Mouse (Mus musculus) liver, embryonic 14.5 days (tissue): ENCODE results near the gene Rad17. TPM values are rescaled to one million over a fixed set of nuclear protein-coding genes. Genes with fewer than 3 reads are reported as not detected.

Source experiments
- ATAC-seq: fragments of 200-750 bp; cut with Nextera tagmentation; 2 replicates; pipeline ENCODE4 v1.8.0; 2017; ENCODE audit warnings: moderate number of reproducible peaks, mild to moderate bottlenecking, moderate library complexity; ENCODE audit not compliant: insufficient read depth
- DNase-seq, 3 experiments: peaks; one replicate each; pipeline ENCODE4 v3.0.0-alpha.2; 2012 to 2013; ENCODE audit warnings: low read depth in 3 of 3, low spot score in 3 of 3
- H3K27ac ChIP-seq: fragments of 300-500 bp; sonication (generic); 2 replicates; pipeline ENCODE4 v1.5.1; 2014; ENCODE audit warnings: moderate library complexity, mild to moderate bottlenecking, control low read depth, inconsistent platforms
- H3K27me3 ChIP-seq: fragments of 300-500 bp; sonication (generic); 2 replicates; pipeline ENCODE4 v1.6.1; 2014; ENCODE audit warnings: mild to moderate bottlenecking, low read length, moderate library complexity; ENCODE audit not compliant: control insufficient read depth, insufficient read depth
- H3K36me3 ChIP-seq: fragments of 300-500 bp; sonication (generic); replicated peaks from 2 replicates; pipeline ENCODE4 v1.6.1; 2014; ENCODE audit warnings: low read depth; ENCODE audit not compliant: control insufficient read depth, insufficient read depth
- H3K4me1 ChIP-seq, 2 experiments: fragments of 200-500 bp in 1 of 2; fragments of 300-500 bp in 1 of 2; sonication (generic) in 1 of 2; replicated peaks; 2 replicates each; pipeline ENCODE4 v1.6.1; 2012 to 2014; ENCODE audit warnings: antibody characterized with exemption in 1 of 2, inconsistent platforms in 1 of 2, low read length in 1 of 2; ENCODE audit not compliant: control insufficient read depth in 2 of 2, insufficient read depth in 2 of 2
- H3K4me2 ChIP-seq: fragments of 300-500 bp; sonication (generic); 2 replicates; pipeline ENCODE4 v1.6.1; 2014; ENCODE audit warnings: low read depth, mild to moderate bottlenecking, control low read depth, moderate library complexity
- H3K4me3 ChIP-seq, 2 experiments: fragments of 200-500 bp in 1 of 2; fragments of 300-500 bp in 1 of 2; sonication (generic) in 1 of 2; 2 replicates each; pipeline ENCODE4 v1.5.1; 2012 to 2014; ENCODE audit warnings: low read depth in 2 of 2, low read length in 2 of 2, mild to moderate bottlenecking in 2 of 2, control low read depth in 1 of 2, inconsistent platforms in 1 of 2, moderate library complexity in 1 of 2; ENCODE audit not compliant: insufficient read depth in 1 of 2
- H3K9ac ChIP-seq: fragments of 300-500 bp; sonication (generic); replicated peaks from 2 replicates; pipeline ENCODE4 v1.6.1; 2014; ENCODE audit warnings: mild to moderate bottlenecking, control low read depth, moderate library complexity
- H3K9me3 ChIP-seq: fragments of 300-500 bp; sonication (generic); 2 replicates; pipeline ENCODE4 v1.6.1; 2016; ENCODE audit warnings: low read length, mixed read lengths; ENCODE audit not compliant: control insufficient read depth
- CTCF ChIP-seq: IDR thresholded peaks from 2 replicates; pipeline ENCODE4 v1.5.1; 2016; ENCODE audit warnings: antibody characterized with exemption, low read depth, control low read depth
- EP300 ChIP-seq: IDR thresholded peaks from 2 replicates; pipeline ENCODE4 v1.6.1; 2016; ENCODE audit warnings: antibody characterized with exemption, low read depth
- WGBS: fragments of 180-500 bp; shearing (Covaris S2); extraction: QIAGEN DNeasy Blood & Tissue Kit; methylation state at CpG from one replicate; pipeline ENCODE4 v1.1.7; 2014; ENCODE audit not compliant: insufficient replicate concordance; 5-methylcytosine and 5-hydroxymethylcytosine counted together
- polyA plus RNA-seq, 2 experiments: library from polyadenylated mRNA; depleted of rRNA in 1 of 2; stranded (reverse) in 1 of 2; unstranded in 1 of 2; fragments of >200 nt; fragmentation: Nextera tagmentation in 1 of 2; extraction: Ambion mirVana in 1 of 2; gene quantifications; 2 replicates each; pipeline versions ENCODE4 v1.2.1 to v1.2.3; 2012 to 2014

Gene Rad17
- polyA plus RNA-seq, 2 experiments = 8.5 to 13.6 TPM

- WGBS = 42% methylated on average over 3 of the region's 3 CpGs
- Histone ChIP-seq H3K9me3 (no peaks in the 10 kb centered on the region), H3K4me3 (no peak overlapping the region), H3K4me2 (no peak overlapping the region), H3K27me3 (no peaks in the 10 kb centered on the region), H3K27ac (no peak overlapping the region), H3K4me1 (no peaks in the 10 kb centered on the region; a peak in 1 of 4 replicates), H3K9ac (no peak overlapping the region), H3K36me3 (peaks cover 35% of the 10 kb centered on the region)
- DNase-seq = no peak
- no peak for ATAC-seq
- TF ChIP-seq EP300 (no peak), CTCF (no peak)
These were observed 16.7 kb downstream of the Rad17 start for GRCm38 (mm10) chr13:100634106-100634691.

DNA sequence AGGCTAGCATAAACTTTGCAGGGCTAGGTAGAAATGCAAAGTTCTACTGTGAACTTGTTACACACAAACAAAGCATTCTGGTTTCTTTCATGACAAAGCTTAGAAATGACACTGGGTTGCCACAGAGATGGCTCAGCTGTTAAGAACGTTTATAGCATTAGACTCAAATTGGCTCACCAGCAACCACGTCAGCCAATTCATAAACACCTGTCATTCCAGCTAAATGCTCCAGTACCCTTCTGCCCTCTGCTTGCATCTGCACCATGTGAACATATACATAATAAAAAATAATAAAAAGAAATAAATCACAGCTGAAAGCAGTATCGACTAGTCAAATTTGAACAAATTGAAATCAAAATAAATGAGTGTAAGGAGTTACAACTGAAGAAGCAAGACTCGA, 28.6 kb downstream of the Rad17 start:
- no peak for TF ChIP-seq EP300
- no peak for TF ChIP-seq CTCF
- Histone ChIP-seq H3K4me1 (no peaks in the 10 kb centered on the region), H3K27ac (no peak overlapping the region), H3K9me3 (no peaks in the 10 kb centered on the region), H3K36me3 (peaks cover 35% of the 10 kb centered on the region), H3K27me3 (no peaks in the 10 kb centered on the region), H3K4me2 (no peak overlapping the region), H3K4me3 (no peak overlapping the region), H3K9ac (no peak overlapping the region)
- ATAC-seq = no peak
- 79% methylated on average over 4 of the region's 4 CpGs for WGBS
- DNase-seq = no peak

- Histone ChIP-seq H3K9ac (no peak overlapping the region), H3K27ac (no peak overlapping the region), H3K9me3 (no peaks in the 10 kb centered on the region), H3K4me1 (0 out of 4 replicates have a peak, but pooled peaks cover 2% of the 10 kb centered on the region in 2 experiments), H3K4me3 (no peak overlapping the region), H3K36me3 (peaks cover 20% of the 10 kb centered on the region), H3K4me2 (no peak overlapping the region), H3K27me3 (peaks cover 4% of the 10 kb centered on the region)
- WGBS = 79% methylated on average over 13 of the region's 13 CpGs
- TF ChIP-seq EP300 = no peak
- no peak for TF ChIP-seq CTCF
- DNase-seq (no peak), ATAC-seq (no peak)
These were observed 33.3 kb downstream of the Rad17 start for GRCm38 (mm10) chr13:100617583-100617982.

DNA sequence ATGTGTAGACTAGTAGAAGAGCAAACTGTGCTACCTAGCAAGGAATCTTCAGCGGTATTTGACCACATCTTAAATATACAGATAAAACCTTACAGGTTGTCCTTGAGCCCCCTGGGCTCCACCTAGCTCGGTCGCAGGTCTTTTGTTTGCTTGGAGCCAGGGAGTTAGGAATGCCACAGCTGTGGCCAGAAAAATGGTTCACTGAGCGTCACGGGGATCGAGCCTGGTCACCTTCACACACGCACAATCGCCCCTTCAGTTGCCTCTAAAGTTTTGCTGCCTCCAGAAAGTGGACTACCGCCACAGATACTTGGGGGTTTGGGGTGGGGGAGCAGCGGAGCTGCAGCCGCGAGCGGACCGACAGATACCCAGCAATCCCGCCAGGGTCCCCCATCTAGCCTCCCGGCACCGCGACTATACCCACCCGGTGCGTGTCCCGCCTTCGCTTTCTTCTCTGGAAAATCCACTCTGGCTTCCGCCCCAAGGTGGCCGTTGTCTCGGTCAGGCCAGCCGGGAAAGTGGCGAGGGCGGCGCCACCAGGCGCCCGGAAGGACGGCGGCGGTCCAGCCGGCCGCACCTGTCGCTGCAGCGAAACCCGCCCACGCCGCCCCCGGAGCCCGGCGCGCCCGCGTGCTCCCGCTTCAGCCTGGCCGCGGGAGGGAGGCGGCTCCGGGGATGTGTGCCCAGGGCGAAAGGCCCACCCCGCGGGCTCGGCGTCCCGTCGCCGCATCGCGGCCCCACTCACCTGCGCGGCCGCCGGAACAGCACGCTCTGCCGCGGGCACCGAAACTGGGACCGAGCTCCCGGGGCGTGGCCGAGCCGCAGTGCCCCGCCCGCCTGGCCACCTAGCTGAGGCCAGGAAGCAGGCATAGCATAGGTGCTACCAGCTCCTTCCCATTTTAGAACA, 34.4 kb downstream of the Rad17 start, which contains the start of gene Marveld2:
Gene Marveld2, minus strand, starts transcription at position 791 of the 907 bp plus-strand sequence.
- Histone ChIP-seq H3K27ac (no peak within 1 kb of the TSS), H3K9me3 (no peaks in the 10 kb centered on the region), H3K27me3 (peaks cover 4% of the 10 kb centered on the region), H3K4me1 (0 out of 4 replicates have a peak, but pooled peaks cover 2% of the 10 kb centered on the region in 2 experiments), H3K36me3 (peaks cover 10% of the 10 kb centered on the region), H3K9ac (peak within 1 kb of the TSS; percentile 63), H3K4me3 (peak within 1 kb of the TSS; percentile 64 to 74), H3K4me2 (peak within 1 kb of the TSS; percentile 93)
- ATAC-seq (peak; percentile 77), DNase-seq (no peak)
- TF ChIP-seq EP300 = no peak
- TF ChIP-seq CTCF = 0 out of 2 replicates have a peak, but pooled peaks have one; percentile 8
- WGBS = 2% methylated on average over 77 of the region's 77 CpGs

DNA sequence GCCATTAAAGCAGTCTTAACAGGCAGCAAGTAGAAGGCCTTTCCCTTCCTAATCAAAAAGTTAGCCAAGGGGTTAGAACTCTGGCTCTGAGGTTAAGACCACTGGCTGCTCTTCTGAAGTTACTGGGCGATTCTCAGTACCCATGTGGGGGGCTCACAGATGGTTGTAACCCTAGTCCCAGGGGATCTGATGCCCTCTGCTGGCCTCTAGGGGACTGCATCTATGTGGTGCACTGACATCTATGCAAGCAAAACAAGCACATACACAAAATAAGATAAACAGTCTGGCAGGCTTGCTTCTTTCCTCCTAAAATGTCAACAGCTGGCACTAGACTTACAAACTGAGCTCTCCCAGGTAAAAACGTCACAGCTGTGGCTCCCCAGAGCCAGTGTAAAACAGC, 37.9 kb downstream of the Rad17 start:
- Histone ChIP-seq H3K27me3 (peaks cover 4% of the 10 kb centered on the region), H3K4me2 (no peak overlapping the region), H3K9me3 (no peaks in the 10 kb centered on the region; the same call in 1 of the 2 replicates), H3K9ac (no peak overlapping the region), H3K4me3 (no peak overlapping the region), H3K36me3 (peaks cover 5% of the 10 kb centered on the region; the same call in 1 of the 2 replicates), H3K4me1 (0 out of 4 replicates have a peak, but pooled peaks cover 2% of the 10 kb centered on the region in 2 experiments), H3K27ac (no peak overlapping the region)
- no peak for ATAC-seq
- whole genome bisulfite sequencing = 44% methylated on average over 2 of the region's 2 CpGs
- no peak for DNase-seq
- TF ChIP-seq EP300 = no peak
- peak; percentile 40; the same call in 1 of the 2 replicates for TF ChIP-seq CTCF
